Mouse (Mus musculus) gonadal fat pad, adult 2 months (tissue): ENCODE measurements around the gene BC029722. TPM values are rescaled to one million over a fixed set of nuclear protein-coding genes. Genes with fewer than 3 reads are reported as not detected.
A peak's percentile ranks its signal among the peaks of the same experiment; 100 is the strongest.
"Not testable (repeated sequence)": the region's sequence is repeated elsewhere in the genome, so short reads cannot be mapped to it uniquely, and the experiment has no call there.

ENCODE experiments used
- DNase-seq: peaks from one replicate; pipeline ENCODE4 v3.0.0-alpha.2; 2012; ENCODE audit warnings: low read depth
- polyA plus RNA-seq: library from polyadenylated mRNA; depleted of rRNA; stranded (reverse); fragments of >200 nt; gene quantifications from 2 replicates; pipeline ENCODE4 v1.2.3, GENCODE M21; 2012; rRNA removed

BC029722 gene
- 55.2 and 65.8 TPM in 2 replicates for polyA plus RNA-seq

DNA sequence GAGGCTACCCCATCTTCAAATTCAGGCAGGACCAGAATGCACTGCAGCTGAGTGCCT lies at the start of gene BC029722:
BC029722 (minus strand) TSS at position 35 of the 57 bp plus-strand sequence.
- no peak for DNase-seq

DNA sequence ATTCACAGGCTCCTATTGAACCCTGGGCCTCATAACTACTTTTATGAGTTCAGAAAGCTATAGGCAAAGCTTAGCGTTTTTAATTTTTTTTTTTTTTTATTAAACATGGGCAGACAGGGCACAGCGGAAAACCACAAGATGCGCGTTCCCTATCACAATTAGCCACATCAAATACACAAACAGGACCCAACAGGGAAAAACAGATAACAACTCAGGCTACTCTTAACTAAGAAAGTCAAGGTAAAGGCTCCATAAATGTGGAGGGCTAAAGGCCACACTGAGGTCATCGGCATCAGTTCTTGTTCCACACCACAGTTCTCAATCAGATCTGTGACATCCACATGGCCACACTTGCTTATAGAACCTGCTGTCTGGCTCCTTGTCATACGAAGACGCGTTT lies 49.1 kb upstream of the BC029722 start:
- DNase-seq: no peak

DNA sequence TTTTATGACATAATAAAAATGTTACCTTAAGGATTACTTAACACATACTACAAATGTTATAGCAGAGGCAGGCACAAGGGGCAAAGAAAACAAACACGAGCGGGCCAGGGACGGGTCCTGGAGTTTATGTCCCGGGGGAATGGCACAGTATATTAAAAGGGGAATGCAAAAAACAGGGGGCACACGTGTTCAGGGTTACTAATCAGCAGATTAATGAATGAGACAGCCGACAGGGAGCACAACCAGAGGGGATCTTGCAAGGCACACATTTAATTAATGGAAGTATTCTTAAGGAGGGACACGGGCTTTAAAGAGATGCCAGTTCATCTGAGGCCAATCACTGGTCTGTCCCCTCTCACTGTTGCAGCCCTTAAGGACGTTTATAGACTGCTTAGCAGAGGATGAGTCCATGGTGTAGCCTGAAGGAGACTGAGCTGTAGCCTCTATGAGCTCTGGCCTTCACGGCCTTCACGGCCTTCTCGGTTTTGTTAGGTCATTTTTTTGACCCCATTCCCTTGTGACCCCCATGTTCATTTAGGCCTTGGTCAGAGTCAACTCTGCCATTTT lies 44.2 kb upstream of the BC029722 start:
- no peak for DNase-seq

DNA sequence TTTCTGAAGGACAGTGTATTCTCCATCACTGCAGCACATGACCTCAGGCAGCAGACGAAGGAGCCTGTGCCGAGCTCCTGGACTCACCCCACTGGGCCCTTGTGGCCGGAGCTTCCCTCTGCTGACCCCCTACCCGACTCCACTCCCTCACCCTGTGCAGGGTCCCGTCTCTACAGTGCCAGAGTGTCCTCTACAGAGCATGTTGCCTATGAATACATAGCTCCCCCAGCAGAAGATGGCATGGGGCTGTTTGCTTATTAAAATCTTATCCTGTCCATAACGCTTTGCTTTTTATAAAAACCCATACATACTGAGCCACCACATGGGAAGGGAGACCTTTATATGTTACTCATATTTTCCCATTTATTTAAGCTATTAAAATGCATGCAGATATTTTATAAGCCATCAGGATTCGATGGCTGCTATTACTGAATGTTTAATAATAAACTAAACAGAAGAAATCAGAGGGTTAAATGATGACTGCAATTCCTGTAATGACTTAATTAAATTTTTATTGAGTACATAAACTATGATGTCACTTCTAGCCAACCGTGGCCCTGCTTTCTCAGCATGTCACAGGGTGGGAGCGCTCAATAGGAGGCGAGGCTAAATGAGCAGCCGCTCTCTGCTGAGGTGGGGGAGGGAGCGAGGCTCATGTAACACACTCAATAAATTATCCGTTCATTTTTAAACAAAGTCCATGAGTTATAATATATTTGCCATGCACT lies 43.5 kb upstream of the BC029722 start:
- no peak for DNase-seq

DNA sequence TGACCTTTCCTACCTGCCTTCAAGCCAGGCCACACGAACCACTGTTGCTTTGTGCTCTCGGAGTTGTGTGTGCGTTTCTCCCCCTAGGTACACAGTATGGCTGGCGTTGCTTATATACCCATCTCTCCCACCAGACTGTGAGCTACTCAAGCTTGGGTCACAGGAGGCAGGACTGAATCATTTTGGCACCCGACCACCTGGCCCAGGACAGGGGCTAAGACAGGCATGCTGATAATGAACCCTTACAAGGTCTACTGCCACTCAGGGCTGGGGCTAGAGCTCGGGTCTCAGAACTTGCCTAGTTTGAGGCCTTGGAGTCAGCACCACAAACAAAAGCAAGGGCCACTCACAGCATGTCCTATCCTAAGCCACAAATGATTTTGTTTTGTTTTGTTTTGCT lies 42.4 kb upstream of the BC029722 start:
- no peak for DNase-seq

DNA sequence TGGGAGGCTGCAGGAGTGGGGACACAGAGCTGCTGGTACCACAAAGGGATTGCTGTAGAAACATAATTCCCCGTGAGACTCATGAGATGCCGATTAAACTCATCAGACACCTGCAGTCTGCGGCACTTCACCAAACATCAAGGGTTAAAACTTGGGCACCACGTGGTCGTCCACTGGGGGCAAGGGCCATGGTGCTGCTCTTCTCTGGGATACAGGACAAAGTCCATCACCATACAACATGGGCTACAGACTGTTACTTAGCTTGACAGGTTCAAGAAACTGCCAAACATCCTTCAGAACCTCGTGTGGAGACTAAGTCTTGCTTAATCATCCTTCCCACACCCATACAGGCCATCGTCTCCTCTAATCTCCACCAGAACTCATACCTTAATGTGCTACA lies 40.9 kb upstream of the BC029722 start:
- DNase-seq: no peak

DNA sequence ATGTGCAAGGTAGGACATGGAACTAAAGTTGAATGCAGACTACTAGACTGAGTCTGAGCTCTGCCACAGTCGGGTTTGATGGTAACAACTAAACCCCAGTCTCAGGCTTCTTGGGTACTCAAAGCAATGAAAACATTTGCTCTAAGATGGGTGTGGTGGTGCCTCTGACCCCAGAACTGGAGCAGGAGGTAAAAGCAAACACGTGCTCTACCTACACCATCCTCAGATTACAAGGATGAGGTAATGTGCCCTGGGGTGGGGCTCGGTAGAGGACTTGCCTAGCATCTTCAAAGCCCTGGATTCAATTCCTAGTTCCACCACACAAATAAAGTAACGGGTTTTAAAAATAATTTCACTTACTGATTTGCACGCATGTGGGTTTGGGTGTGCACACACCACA lies 33.3 kb upstream of the BC029722 start:
- DNase-seq: no peak

DNA sequence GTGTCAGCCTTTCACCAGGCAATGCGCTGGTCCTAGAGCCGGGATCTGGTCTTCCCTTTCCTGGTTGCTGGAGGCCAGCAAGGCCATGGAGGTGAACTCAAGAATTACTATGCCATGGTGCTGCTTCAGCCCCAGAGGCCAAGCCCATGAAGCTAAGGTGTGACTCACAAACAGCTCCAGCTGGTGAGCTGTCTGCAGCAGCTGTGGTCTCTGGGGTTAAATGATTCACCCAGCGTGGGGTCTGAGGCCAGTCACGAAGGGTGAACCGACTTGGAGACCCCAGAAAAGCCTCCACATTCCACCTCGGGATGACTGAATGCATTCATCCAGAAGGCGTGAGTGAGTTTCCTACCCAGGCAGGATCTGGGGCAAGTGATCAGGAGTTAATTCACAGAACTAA lies 30.9 kb upstream of the BC029722 start:
- DNase-seq: no peak

DNA sequence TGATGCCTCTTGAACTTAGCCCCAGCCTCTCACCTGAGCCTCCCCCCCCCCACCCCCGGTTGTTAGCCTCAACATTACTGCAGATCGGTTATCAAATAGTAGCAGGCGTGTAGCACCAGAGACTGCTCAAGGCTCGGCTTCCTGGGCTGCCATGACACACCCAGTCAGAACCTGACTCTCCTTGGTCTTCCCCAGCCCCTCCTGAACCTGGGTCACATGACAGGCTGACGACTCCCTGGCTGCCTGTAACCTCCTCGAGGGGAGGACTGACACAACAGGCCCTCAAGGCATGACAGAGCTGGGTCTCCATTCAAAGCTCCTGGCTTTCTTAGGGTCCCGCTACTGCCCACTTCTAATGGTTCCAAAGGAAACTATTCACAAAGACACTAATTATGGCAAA lies 30.2 kb upstream of the BC029722 start:
- DNase-seq: no peak

DNA sequence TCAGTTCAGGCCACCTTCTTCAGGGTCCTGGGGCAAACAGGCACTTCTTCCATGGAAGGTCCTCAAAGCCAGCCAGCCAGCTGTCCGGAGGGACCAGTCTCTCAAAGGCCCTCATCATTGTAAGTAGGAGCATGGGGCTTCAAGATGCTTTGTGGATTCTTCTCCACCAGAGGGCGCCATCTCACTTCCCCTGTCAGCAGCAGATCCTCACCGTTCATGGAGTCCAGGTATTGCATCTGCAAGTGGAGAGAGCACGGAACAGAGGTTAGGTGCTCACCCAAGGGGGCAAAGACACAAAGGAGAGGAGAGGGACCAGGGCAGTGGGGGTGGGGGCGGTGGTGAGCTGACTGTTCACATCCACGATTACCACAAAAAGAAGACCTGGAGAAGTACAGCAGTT lies 29.1 kb upstream of the BC029722 start:
- no peak for DNase-seq

DNA sequence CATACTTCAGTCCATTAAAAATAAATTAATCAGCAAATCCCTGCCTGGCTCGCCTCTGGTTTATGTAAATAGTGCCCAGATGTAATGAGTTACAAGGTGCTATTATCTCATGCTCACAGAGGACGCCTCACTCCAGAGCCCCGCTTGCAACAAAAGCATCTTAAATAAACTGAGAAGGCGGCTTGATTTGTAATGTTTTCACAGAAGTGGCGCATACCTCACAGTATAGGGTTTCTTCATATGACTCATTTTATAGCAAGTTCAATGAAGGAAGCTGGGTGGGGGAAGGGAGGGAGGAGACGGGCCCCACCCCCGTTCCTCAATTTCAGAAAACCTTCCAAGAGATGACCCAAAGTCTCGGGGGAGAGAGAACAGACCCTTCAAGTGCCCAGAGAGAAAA lies 27.7 kb upstream of the BC029722 start:
- no peak for DNase-seq

DNA sequence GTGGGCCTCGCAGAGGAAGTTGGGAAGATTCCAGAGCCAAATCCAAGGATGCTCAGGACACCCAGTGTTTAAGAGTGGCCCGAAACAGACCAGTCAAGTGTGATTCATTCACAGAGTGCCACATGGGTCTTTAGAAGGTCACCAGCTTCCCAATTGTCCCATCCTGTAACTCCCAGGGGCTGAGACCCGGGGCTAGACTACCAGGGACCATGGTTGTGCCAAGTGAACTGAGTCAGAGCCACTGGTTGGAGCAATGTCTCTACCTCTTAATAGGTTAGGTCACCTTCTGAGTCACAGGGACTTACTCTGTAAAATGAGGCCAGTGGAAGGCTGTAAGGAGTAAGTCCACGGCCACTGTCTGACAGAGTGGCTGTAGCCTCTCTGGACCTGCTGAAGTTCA lies 19.7 kb upstream of the BC029722 start:
- no peak for DNase-seq

DNA sequence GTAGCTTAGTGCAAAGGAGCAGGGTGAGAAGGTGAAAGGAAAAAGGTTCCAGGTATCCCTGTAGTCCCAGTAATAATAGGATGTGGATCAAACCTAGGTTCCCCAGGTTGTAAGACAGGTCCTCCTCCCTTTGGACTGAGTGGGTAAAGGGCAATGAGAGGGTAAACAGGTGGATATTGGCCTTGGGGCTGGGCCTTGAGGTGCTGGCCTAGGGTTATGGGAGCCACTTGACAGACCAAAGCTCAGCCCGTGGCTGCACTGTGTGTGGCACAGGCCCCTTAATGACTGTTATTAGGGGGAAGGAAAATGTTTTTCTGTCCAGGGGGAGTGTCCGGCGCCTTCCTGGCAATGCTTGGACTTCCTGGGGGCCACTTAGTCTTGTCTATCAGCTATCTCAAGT lies 18.7 kb upstream of the BC029722 start:
- DNase-seq: no peak

DNA sequence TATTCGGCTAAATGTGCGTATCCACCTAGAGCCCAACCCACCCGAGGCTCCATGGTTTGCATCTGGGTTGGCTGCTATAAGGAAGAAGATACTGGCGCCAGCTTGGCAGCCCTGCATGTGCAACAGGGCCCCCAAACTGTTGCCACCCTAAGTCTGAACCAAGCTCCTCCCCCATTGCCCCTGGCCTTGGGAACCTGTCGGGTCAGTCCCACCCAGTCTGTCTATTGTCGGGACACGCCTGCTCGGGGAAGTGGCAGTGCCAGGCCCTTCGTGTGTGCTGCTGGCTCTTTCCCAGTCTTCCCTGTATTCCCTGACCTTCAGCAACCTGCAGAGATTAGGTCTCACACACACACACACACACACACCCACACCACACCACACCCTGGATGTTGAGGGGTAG lies 15.5 kb upstream of the BC029722 start, which contains the start of gene Fam83c:
Fam83c (minus strand) TSS at position 123 of the 400 bp plus-strand sequence.
- no peak for DNase-seq

DNA sequence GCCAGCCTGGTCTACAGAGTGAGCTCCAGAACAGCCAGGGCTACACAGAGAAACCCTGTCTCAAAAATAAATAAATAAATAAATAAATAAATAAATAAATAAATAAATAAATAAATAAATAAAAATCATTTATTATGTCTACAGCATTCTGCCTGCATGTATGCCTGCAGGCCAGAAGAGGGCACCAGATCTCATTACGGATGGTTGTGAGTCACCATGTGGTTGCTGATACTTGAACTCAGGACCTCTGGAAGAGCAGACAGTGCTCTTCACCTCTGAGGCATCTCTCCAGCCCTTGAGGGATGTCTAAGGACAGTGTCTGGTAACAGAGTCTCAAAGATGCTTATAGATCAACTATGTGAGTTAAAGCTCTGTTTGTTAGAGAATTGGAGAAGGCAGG lies 12.9 kb upstream of the BC029722 start:
- DNase-seq: not testable (repeated sequence)

DNA sequence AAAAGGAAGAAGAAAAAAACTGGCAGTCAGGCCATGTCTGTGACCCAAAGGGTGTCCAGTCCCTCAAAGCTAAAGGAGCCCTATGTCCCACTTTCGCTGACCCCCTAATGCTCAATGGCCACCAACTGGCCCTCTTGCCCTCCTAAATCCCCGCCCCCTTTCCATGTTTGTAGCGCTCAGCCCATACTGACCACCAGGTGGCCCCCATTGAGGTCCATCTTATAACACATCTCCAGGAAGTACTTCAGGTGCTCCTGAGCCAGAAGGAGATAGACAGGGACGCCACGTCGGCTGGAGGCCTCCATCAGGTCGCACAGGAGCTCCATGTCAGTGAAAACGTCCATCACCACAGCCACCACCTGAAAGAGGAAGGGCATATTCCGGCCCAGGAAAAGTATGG lies 12.1 kb upstream of the BC029722 start:
- DNase-seq: no peak

DNA sequence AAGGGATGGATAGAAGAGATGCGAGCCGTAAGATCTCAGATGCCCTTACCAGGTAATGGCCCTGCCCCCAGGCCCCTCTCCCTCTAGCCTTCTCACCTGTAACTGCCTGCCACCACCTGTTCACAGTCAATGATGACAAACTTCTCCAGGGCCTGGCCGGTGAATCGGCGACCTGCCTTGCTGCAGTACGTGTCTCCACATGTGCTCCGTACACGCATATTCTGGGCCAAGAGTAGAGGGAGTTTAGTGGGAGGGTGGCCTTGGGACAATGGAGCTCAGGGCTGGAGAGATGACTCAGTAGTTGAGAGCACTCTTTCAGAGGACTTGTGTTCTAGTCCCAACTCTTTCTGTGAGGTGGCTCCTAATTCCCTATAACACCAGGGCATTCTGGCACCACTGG lies 11.6 kb upstream of the BC029722 start:
- no peak for DNase-seq

DNA sequence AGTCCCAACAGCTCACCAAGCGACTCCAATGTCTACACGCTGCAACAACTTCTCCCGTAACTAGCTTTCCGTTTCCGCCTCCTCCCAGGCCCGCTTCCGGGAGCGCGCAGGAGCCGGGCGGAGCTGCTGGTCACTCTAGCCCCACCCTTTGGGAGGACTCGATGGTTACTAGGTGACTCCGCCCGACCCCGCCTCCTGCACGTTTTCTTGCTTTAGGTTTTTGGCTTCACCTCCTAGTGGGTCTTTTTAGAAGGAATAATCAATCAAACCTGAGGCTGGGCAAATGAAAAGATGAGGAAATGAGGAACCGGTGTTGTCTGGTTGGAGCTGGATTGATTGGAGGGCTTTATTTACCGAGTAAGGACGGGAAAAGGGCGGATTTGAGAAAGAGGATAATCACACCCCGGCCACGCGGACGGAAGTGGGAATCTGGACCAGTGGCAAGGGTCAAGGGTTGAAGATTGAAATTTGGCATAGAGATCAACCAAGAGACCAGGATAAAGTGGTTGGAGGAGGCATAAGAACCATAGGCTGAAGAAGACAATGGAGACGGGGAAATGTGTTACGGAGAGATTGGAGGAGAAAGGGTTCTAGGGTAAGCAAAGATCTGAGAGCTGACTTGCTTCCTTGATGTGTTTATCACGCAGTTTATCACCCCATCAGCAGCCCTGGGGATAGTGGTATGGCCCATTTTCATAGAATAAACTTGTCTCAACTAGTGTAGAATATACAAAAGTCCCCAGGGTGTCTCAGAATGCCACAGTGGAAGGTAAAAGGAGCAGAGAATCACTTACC lies 7.6 kb upstream of the BC029722 start, which contains the start of gene Eif6:
Eif6 (minus strand) TSS at position 296 of the 795 bp plus-strand sequence.
- no peak for DNase-seq

DNA sequence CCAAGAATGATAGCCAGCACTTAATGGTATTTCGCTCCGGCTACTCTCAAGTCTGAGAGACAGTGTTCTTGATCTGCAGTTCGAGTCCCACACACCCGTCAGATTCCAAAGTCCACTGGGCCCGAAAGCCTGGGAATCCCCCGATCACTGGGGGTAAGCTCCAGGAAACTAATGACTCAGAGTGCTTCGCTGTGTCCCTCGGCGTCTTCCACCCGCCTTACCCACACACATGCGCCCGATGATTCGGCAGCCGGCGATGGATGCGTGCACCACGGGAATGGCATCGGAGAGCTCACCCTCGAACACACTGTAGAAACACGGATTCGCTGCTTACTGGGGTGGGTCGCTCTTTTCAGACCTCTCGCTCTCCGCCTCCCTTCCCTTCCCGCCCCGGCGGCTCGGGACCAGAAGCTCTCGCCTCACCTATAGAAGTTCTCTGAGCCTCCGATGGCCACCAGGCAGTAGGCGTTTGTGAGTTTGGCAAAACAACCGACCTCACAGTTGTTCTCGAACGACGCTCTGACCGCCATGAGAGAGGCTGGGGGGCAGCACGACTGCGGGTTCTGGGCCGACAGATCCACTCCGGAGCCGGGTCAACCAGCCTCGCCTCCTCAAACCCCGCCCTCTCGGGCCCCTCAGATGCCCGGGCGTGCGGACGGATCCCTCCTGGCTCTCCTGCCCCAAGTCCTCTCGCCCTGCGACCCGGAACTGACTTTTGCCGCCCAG lies 6.8 kb upstream of the BC029722 start:
- DNase-seq: no peak

DNA sequence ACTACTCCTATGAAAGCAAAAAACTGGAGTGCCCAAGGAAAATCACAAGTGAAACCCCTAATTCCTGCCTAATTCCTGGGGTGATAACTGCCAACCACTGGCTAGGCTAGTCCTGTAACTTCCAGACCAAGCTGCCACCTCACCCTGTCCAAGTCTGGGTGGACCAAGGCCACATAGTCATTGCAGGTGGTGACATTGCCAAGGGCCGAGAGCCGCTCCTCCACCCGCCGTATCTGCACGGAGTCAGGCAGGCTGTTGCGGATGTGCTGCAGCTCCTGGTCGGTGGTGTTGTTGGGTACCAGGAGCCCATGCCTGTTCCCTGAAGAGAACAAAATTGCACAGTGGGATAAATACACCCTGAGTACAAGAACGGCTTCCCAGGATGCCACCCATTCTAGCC lies 4.5 kb upstream of the BC029722 start:
- DNase-seq: no peak

DNA sequence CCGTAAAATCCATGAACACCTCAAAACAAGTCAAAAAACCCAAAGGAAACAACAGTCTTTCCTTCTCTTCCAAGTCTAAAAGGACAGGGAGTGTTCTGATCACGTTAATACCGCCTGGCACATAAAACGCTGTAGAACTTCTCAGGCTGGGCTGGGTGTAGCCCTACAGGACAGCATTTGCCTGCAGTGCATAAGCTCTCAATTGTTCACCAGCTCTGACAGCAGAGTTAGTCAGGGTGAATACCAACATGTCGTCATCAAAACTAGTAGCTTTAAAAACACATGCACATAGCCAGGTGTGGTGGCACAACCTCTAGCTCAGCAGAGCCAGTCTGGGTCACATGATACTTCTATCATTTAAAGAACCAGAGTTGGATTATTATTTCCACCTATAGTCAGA lies 1.6 kb upstream of the BC029722 start:
- no peak for DNase-seq

DNA sequence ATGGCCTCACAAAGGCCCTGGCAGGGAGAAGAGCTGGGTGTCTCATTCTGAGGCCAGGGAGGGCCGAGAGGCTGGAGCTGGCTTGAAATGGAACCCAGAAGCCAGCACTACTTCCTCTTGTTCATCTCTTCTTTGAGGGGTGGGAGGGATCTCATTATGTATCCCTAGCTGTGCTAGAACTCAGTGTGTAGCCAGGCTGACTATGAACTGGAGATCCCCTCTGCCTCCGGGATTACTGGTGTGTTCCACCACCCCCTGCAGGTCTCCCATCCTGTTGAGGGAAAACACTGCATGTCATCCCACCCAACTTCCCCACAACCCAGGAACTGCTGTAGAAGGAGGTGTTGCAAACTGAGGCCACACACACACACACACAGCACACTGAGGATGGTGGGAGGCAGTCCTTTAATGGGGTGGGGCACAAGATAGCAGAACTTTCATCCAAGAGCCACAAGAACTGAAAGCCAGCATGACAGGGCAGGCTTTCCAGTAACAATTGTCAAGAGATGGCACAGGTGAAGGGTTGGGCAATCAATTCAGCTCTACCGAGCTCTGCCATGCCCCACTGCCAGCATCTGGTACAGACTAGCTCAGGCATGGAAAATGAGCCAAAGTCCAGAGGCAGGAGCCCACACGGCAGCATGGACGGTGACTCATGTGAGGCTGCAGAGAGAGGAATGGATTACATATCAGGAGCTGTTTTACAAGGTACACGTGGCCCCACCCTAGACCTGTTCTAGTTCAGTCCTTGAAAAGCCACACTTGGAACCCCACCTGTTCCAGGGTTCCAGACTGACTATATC lies 424 bp upstream of the BC029722 start:
- DNase-seq: peak; percentile 90
